Mouse (Mus musculus): ENCODE results near the gene Smurf1. TPM values are rescaled to one million over a fixed set of nuclear protein-coding genes. Genes with fewer than 3 reads are reported as not detected.
A peak's percentile ranks its signal among the peaks of the same experiment; 100 is the strongest.

The Smurf1 gene
- total RNA-seq, 1 experiment from 2014 or later, result 17.2 TPM

GRCm38 (mm10) chr5:144869466-144869865, 96.2 kb downstream of the Smurf1 start:
- DNase-seq, result no peak

DNA sequence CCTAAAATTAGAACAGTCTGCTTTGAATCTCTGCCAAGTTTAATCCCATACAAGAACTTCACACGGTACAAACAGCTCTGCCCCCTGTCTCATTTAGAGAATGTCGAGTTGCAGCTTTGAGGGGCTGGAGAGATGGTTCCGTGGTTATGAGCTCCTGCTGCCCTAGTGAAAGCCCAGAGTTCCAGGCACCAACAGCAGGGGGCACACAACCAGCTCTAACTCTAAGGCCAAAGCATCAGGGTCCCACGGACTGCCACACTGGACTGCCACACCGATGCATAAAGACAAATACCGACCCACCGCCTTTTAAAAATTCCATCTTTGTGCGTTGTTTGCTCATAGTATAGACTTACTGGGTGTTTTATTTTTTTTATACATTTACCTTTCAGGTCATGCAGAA, 98.7 kb downstream of the Smurf1 start:
- no peak for DNase-seq

DNA sequence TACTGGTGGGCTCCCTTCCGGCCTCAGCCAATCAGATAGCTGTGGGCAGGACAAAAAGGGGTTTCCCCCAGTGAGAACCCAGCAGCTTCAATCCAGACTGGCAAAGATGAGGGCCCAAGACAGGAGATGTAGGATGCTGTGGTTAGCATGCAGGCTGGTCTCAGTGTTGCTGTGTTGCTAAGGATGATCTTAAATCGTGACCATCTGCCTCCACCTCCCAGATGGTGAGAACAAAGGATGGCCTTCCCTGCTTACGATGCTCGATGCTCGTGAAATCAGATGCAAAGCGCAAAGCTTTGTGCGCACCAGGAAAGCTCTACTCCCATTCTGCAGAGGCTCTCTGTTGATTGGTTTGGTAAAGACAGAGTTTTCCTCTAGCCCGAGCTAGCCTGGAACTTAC, 104.7 kb downstream of the Smurf1 start:
- no peak for DNase-seq

- no peak for DNase-seq
Measured at GRCm38 (mm10) chr5:144859284-144859683, 106.4 kb downstream of the Smurf1 start.

DNA sequence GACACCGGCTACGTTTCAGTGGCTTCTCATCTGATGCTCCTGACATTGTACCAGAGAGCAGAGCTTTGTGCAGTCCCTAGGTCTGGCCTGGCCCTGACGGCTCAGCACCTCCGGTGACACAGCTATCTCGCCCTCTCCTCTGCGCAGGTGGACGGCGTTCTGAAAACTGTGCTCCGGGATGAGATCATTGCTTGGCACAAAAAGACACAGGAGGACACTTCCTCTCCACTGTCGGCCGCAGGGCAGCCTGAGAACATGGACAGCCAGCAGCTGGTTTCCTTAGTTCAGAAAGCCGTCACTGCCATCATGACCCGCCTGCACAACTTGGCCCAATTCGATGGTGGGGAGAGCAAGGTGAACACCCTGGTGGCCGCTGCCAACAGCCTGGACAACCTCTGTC, 107.1 kb downstream of the Smurf1 start:
- DNase-seq, result no peak

DNA sequence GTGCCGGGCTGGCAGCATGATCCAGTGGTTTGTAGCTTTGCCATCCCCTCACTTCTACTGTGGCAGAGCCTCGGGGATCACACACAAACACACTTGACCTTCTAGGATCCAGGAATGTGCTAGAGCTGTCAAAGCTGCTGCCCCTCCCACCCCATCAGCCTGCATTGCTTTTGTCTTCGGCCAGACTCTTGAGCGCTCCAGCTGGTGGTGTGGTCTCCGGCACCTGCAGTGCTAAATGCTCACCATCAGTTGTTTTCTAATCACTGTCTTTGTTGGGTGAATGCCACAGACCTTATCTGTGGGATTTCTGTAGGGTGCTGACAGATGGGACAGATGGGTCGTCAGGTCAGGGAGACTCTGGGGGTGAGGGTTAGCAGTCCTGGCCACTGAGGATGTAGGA, 109.7 kb downstream of the Smurf1 start:
- DNase-seq, result no peak

- DNase-seq, result no peak
Measured at GRCm38 (mm10) chr5:144853931-144854330, 111.7 kb downstream of the Smurf1 start.

GRCm38 (mm10) chr5:144851820-144852219, 113.8 kb downstream of the Smurf1 start:
- no peak for DNase-seq

- no peak for DNase-seq
Measured at GRCm38 (mm10) chr5:144849932-144850331, 115.7 kb downstream of the Smurf1 start.

GRCm38 (mm10) chr5:144848735-144849134, 116.9 kb downstream of the Smurf1 start:
- no peak for DNase-seq

DNA sequence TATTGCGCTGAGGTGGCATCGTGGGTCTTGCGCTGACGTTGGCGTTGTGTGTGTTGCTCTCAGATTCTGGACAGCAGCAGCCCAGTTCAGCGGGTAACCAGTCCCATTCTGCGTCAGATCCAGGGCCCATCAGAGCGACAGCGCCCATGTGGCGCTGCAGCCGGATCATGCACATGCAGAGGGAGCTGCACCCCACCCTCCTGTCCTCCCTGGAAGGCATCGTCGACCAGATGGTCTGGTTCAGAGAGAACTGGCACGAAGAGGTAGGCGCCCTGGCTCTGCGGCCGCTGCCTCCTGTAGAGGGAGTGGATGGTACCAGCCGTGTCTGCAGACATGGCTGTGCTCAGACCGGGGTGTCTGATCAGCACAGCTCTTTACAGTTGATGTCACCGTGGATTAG, 120.3 kb downstream of the Smurf1 start:
- DNase-seq, result no peak

DNA sequence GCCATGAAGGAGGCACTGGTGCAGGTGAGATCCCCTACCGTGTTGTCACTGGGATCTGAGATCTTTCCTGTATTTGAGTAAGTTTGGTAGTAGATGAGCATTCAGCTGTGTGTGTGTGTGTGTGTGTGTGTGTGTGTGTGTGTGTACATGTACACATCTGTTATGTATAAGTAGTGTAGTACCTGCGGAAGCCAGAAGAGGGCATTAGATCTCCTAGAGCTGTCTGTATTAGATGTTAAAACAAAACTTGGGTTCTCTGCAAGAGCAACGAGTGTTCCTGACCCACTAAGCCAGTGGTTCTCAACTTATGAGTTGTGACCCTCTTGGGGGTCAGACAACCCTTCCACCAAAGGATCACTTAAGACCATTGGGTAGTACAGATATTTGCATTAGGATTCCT, 129.5 kb downstream of the Smurf1 start:
- peak; percentile 34 for DNase-seq

DNA sequence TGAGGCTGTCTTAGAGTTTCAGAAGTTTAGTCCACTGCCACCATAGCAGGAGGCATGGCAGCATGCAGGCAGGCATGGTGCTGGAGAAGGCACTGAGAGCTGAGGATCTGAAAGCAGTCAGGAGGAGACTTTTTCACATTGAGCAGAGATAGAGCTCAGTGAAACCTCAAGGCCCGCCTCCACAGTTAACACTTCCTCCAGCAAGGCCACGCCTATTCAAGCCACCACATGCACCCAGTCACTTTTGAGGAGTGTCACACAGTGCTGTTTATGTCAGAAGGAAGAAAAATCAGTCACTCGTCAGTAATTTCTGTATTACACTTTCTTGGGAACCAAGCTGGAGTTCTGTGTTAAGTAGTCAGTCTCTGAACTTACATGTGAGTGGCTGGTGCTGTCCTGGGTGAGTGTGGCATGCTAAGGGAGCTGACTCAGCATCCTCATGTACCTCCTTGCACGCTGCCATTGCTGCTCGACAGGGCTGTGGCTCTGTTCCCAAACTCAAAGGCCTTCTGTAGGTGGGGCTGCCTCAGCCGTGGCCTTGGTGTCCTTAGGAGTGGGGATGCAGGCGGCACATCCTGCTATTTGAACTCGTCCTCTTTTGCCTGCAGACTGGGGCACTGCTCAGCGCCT, 133.7 kb downstream of the Smurf1 start:
- DNase-seq, result peak; percentile 50

DNA sequence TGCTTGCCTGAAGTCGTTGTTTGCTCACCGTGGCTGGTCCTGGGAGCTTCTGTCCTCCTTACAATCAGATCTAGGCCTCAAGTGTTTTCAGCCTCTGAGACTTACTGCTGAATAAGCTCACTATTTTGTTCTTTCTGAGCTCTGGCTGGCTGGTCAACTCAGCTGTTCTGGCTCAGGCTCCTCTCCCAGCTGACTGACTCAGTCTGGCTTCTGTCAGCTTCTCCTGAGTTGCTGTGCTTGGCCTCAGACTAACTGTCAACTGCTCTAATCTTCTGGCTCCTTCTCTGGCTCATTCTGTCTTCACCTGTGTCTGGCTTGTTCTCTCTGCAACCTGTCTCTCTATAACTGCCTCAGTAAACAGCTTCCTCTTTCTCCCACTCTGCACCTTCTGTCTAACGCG, 136.0 kb downstream of the Smurf1 start:
- no peak for DNase-seq

DNA sequence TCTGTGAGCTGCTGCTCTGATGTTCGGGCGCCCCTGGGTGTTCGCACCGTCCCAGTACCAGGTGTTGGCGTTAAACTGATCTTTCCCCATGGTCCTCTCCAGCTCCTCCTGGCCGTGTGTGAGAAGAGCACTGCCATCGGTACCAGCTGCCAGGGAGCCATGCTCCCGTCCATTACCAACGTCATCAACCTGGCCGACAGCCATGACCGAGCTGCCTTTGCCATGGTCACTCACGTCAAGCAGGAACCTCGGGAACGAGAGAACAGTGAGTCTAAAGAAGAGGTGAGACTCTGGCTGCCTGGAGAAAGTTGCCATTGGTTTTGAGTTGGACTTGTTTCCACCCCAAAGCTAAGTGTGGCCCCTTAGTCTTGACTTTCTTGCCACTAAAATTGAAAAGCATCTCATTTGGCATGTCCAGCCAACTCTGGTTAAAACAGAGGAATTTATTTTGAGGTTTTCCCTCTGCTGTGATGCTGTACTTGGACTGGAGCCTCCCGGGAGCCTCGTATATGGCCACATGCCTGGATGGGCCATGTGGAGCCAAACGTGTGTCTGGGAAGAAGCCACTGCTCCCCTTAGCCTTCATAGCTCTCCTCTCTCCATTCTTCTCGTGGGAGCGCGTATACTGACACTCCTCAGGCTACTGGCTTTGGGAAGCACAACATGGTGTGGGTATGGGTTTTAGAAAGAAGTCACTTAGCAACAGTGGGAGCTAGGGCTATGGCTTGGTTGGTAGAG, 137.1 kb downstream of the Smurf1 start:
- peak; percentile 85 for DNase-seq

Small RNA genes lying within 50 kb of the gene (microRNA-seq; reads per million reads assigned to microRNA genes)
- gene Mir7039, result 0 to 0.43 reads per million in 2 experiments

Other genes with a start within 250 kb of the Smurf1 start
- 30.5 and 34.5 TPM in 2 replicates for gene Tmem130, start 204.0 kb downstream of the Smurf1 start, total RNA-seq (2021)
- 91.2 and 98.3 TPM in 2 replicates for gene Trrap, start 198.1 kb downstream of the Smurf1 start, total RNA-seq (2021)
- not detected in 2 replicates for gene Gm4871, start 66.9 kb upstream of the Smurf1 start, total RNA-seq (2021)
- gene 1700018F24Rik, start 77.1 kb upstream of the Smurf1 start, total RNA-seq (2021), result not detected in 2 replicates
- 101 and 105 TPM in 2 replicates for gene Arpc1a, start 118.0 kb upstream of the Smurf1 start, total RNA-seq (2021)
- not detected in 2 replicates for gene Kpna7, start 118.2 kb upstream of the Smurf1 start, total RNA-seq (2021)
- 205 and 257 TPM in 2 replicates for gene Arpc1b, start 148.4 kb upstream of the Smurf1 start, total RNA-seq (2021)
- 101 and 108 TPM in 2 replicates for gene Pdap1, start 174.4 kb upstream of the Smurf1 start, total RNA-seq (2021)
- gene Bud31, start 174.5 kb upstream of the Smurf1 start, total RNA-seq (2021), result 106 and 112 TPM in 2 replicates
- gene Ptcd1, start 201.3 kb upstream of the Smurf1 start, total RNA-seq (2021), result 27.0 and 28.3 TPM in 2 replicates
- gene Cpsf4, start 201.4 kb upstream of the Smurf1 start, total RNA-seq (2021), result 21.2 and 23.2 TPM in 2 replicates
- gene Atp5j2, start 226.2 kb upstream of the Smurf1 start, total RNA-seq (2021), result 774 and 783 TPM in 2 replicates
- gene Zkscan14, start 236.0 kb upstream of the Smurf1 start, total RNA-seq (2021), result 8.3 and 10.5 TPM in 2 replicates
- gene Zkscan5, start 238.7 kb upstream of the Smurf1 start, total RNA-seq (2021), result 12.2 and 14.3 TPM in 2 replicates

Data from adrenal gland, postnatal 14 days (tissue).